9 mouse cellular contexts compared by ENCODE assay signal in genomic region chr7:139994676-139995075, GRCm38 (mm10). TPM values are rescaled to one million over a fixed set of nuclear protein-coding genes. Genes with fewer than 3 reads are reported as not detected.
DNase-seq lines count a peak whose midpoint lies in the region; ATAC-seq and TF ChIP-seq lines count a peak whose summit lies in the region.
"Had no signal": no experiment of that assay in that cellular context is flagged by ENCODE, and none has a peak within 500 bp of the region (broad histone marks: within the 10 kb centered on the region; RNA-seq: fewer than 3 reads in every experiment).

No protein-coding gene starts in this region.

- TF ChIP-seq CTCF in layer of hippocampus, adult 2 months (conservative IDR thresholded peaks at IDR 0.05) = peak; percentile 97

- H3K4me2 ChIP-seq in hindbrain, embryonic 16.5 days (ENCODE audit: low read length) = no peak overlapping the region
- H3K4me2 ChIP-seq: midbrain, embryonic 12.5 days had no signal

- ATAC-seq in hindbrain, embryonic 16.5 days = no peak

- no peak overlapping the region for H3K27ac ChIP-seq in hindbrain, embryonic 10.5 days
- no peak overlapping the region for H3K27ac ChIP-seq in hindbrain, embryonic 16.5 days (ENCODE audit: low read depth, low read length)
- H3K27ac ChIP-seq in layer of hippocampus, adult 2 months = peak overlapping the region; percentile 76
- H3K27ac ChIP-seq: midbrain, embryonic 12.5 days had no signal

- H3K4me3 ChIP-seq in hindbrain, embryonic 10.5 days = no peak overlapping the region
- no peak overlapping the region for H3K4me3 ChIP-seq in hindbrain, embryonic 16.5 days (ENCODE audit: low read length)
- no peak overlapping the region for H3K4me3 ChIP-seq in layer of hippocampus, adult 2 months
- H3K4me3 ChIP-seq: midbrain, embryonic 12.5 days had no signal

- H3K9ac ChIP-seq in hindbrain, embryonic 16.5 days (ENCODE audit: low read depth, low read length) = no peak overlapping the region
- H3K9ac ChIP-seq: midbrain, embryonic 12.5 days had no signal

- peak; percentile 56 for DNase-seq in hindbrain, embryonic 10.5 days (ENCODE audit: low spot score)
- DNase-seq in ES-CJ7 (ENCODE audit: low read depth, low spot score) = peak; percentile 83
- peak; percentile 27 for DNase-seq in cerebellum, adult 11-12 months
- DNase-seq in forelimb bud, embryonic 11.5 days (ENCODE audit: low read depth, low spot score) = peak; percentile 69
- peak; percentile 74 to 77 for DNase-seq in layer of hippocampus, adult 2 months (ENCODE audit: low spot score in 2 of 2)
- peak; percentile 33 for DNase-seq in lung, postnatal 25 days (ENCODE audit: low spot score)
- peak; percentile 37 for DNase-seq in spleen, adult 12 weeks (ENCODE audit: low spot score)

- WGBS in hindbrain, embryonic 10.5 days = 29% methylated on average over 3 of the region's 3 CpGs
- 25% methylated on average over 3 of the region's 3 CpGs for WGBS in hindbrain, embryonic 16.5 days

- no peaks in the 10 kb centered on the region for H3K4me1 ChIP-seq in hindbrain, embryonic 10.5 days (replicated peaks)
- H3K4me1 ChIP-seq in hindbrain, embryonic 16.5 days (ENCODE audit: control insufficient read depth, insufficient read depth, low read depth, low read length) = no peaks in the 10 kb centered on the region
- H3K4me1 ChIP-seq: midbrain, embryonic 12.5 days had no signal

- H3K27me3 ChIP-seq in hindbrain, embryonic 10.5 days (ENCODE audit: insufficient read depth, poor library complexity, severe bottlenecking) = no peaks in the 10 kb centered on the region
- H3K27me3 ChIP-seq in hindbrain, embryonic 16.5 days (replicated peaks; ENCODE audit: control insufficient read depth, insufficient read depth, low read length) = no peaks in the 10 kb centered on the region
- H3K27me3 ChIP-seq: midbrain, embryonic 12.5 days had no signal

- H3K36me3 ChIP-seq in hindbrain, embryonic 10.5 days = peaks cover 59% of the 10 kb centered on the region
- peaks cover 29% of the 10 kb centered on the region for H3K36me3 ChIP-seq in hindbrain, embryonic 16.5 days (ENCODE audit: control insufficient read depth, insufficient read depth, low read length)

- H3K9me3 ChIP-seq in hindbrain, embryonic 10.5 days = no peaks in the 10 kb centered on the region
- H3K9me3 ChIP-seq in hindbrain, embryonic 16.5 days (ENCODE audit: control insufficient read depth, low read length) = no peaks in the 10 kb centered on the region
- H3K9me3 ChIP-seq: midbrain, embryonic 12.5 days had no signal

RNA-seq across cellular contexts. Expression of gene Adam8, which starts 2.3 kb away (rescaled TPM):
- 2.4 and 4.1 TPM in 2 replicates for polyA plus RNA-seq in hindbrain, embryonic 10.5 days (2016; fragmentation: Nextera tagmentation; extraction: Ambion mirVana)
- polyA plus RNA-seq in hindbrain, embryonic 16.5 days (2015; fragmentation: Nextera tagmentation; extraction: Ambion mirVana) = 2.8 and 3.1 TPM in 2 replicates
- 1 to 10 TPM; 3.4 to 6.0 TPM for total RNA-seq in layer of hippocampus, adult 2 months (2021)

RNA-seq across cellular contexts. Expression of gene 6430531B16Rik, which starts 16.1 kb away (rescaled TPM):
- polyA plus RNA-seq in hindbrain, embryonic 10.5 days (2016; fragmentation: Nextera tagmentation; extraction: Ambion mirVana) = 1.0 and 1.1 TPM in 2 replicates
- polyA plus RNA-seq in hindbrain, embryonic 16.5 days (2015; fragmentation: Nextera tagmentation; extraction: Ambion mirVana) = 1.1 and 1.2 TPM in 2 replicates
- total RNA-seq in layer of hippocampus, adult 2 months (2021) = 1 to 10 TPM; 1.3 to 1.5 TPM

RNA-seq across cellular contexts. Expression of gene Zfp511, which starts 41.5 kb away (rescaled TPM):
- 48.3 and 53.1 TPM in 2 replicates for polyA plus RNA-seq in hindbrain, embryonic 10.5 days (2016; fragmentation: Nextera tagmentation; extraction: Ambion mirVana)
- polyA plus RNA-seq in hindbrain, embryonic 16.5 days (2015; fragmentation: Nextera tagmentation; extraction: Ambion mirVana) = 51.6 and 55.1 TPM in 2 replicates
- 10 to 100 TPM; 24.8 to 28.7 TPM for total RNA-seq in layer of hippocampus, adult 2 months (2021)

RNA-seq across cellular contexts. Expression of gene Tubgcp2, which starts 41.8 kb away (rescaled TPM):
- 82.2 and 82.5 TPM in 2 replicates for polyA plus RNA-seq in hindbrain, embryonic 10.5 days (2016; fragmentation: Nextera tagmentation; extraction: Ambion mirVana)
- 57.2 and 59.6 TPM in 2 replicates for polyA plus RNA-seq in hindbrain, embryonic 16.5 days (2015; fragmentation: Nextera tagmentation; extraction: Ambion mirVana)
- total RNA-seq in layer of hippocampus, adult 2 months (2021) = 10 to 100 TPM; 39.9 to 40.6 TPM

RNA-seq across cellular contexts. Expression of gene Utf1, which starts 51.1 kb away (rescaled TPM):
- polyA plus RNA-seq in hindbrain, embryonic 10.5 days (2016; fragmentation: Nextera tagmentation; extraction: Ambion mirVana) = not detected in 2 replicates
- polyA plus RNA-seq in hindbrain, embryonic 16.5 days (2015; fragmentation: Nextera tagmentation; extraction: Ambion mirVana) = not detected in 2 replicates
- not detected for total RNA-seq in layer of hippocampus, adult 2 months (2021)
- polyA plus RNA-seq: midbrain, embryonic 12.5 days had no signal

Comparison
In these comparisons a context has a peak if more than half of its experiments do, and no peak if none do; other contexts are left out.
1. DNase-seq: peak in every context shown above with its lines; median percentile 83 in ES-CJ7; 76 in layer of hippocampus, adult 2 months; 69 in forelimb bud, embryonic 11.5 days; 56 in hindbrain, embryonic 10.5 days; 37 in spleen, adult 12 weeks; 33 in lung, postnatal 25 days; 27 in cerebellum, adult 11-12 months.